Mouse (Mus musculus) liver, postnatal 0 days (tissue): Measurements from ENCODE around the gene Ints14. TPM values are rescaled to one million over a fixed set of nuclear protein-coding genes. Genes with fewer than 3 reads are reported as not detected.
A peak's percentile ranks its signal among the peaks of the same experiment; 100 is the strongest.

Source experiments
- ATAC-seq: fragments of 200-750 bp; cut with Nextera tagmentation; 2 replicates; pipeline ENCODE4 v1.8.0; 2017; ENCODE audit warnings: mild to moderate bottlenecking, moderate library complexity
- DNase-seq: peaks from one replicate; pipeline ENCODE4 v3.0.0-alpha.2; 2016
- H3K27ac ChIP-seq: fragments of 300-500 bp; sonication (generic); 2 replicates; pipeline ENCODE4 v1.5.1; 2014; ENCODE audit warnings: antibody characterized with exemption, moderate library complexity, mild to moderate bottlenecking, low read depth
- H3K27me3 ChIP-seq: fragments of 300-500 bp; sonication (generic); 2 replicates; pipeline ENCODE4 v1.6.1; 2014; ENCODE audit warnings: low read length, control low read depth, mixed read lengths; ENCODE audit not compliant: insufficient read depth
- H3K36me3 ChIP-seq: fragments of 300-500 bp; sonication (generic); replicated peaks from 2 replicates; pipeline ENCODE4 v1.6.1; 2014; ENCODE audit warnings: mild to moderate bottlenecking, control low read depth, low read length, moderate library complexity, mixed read lengths; ENCODE audit not compliant: insufficient read depth
- H3K4me1 ChIP-seq: fragments of 300-500 bp; sonication (generic); 2 replicates; pipeline ENCODE4 v1.6.1; 2014; ENCODE audit warnings: antibody characterized with exemption, mild to moderate bottlenecking, control low read depth; ENCODE audit not compliant: insufficient read depth
- H3K4me2 ChIP-seq: fragments of 300-500 bp; sonication (generic); 2 replicates; pipeline ENCODE4 v1.6.1; 2014; ENCODE audit warnings: low read depth, mild to moderate bottlenecking, low read length, moderate library complexity, mixed read lengths
- H3K4me3 ChIP-seq: fragments of 300-500 bp; sonication (generic); 2 replicates; pipeline ENCODE4 v1.5.1; 2014; ENCODE audit warnings: low read depth, low read length
- H3K9ac ChIP-seq: fragments of 300-500 bp; sonication (generic); replicated peaks from 2 replicates; pipeline ENCODE4 v1.6.1; 2014; ENCODE audit warnings: mild to moderate bottlenecking, moderate library complexity
- H3K9me3 ChIP-seq: fragments of 300-500 bp; sonication (generic); 2 replicates; pipeline ENCODE4 v1.6.1; 2016; ENCODE audit warnings: mild to moderate bottlenecking, control low read depth, low read length, mixed read lengths
- CTCF ChIP-seq: sonication (generic); IDR thresholded peaks from 2 replicates; pipeline ENCODE4 v1.5.1; 2016; ENCODE audit warnings: antibody characterized with exemption, low read depth
- EP300 ChIP-seq: IDR thresholded peaks from 2 replicates; pipeline ENCODE4 v1.6.1; 2016; ENCODE audit warnings: antibody characterized with exemption, low read depth, mild to moderate bottlenecking
- WGBS: fragments of 180-500 bp; shearing (Covaris S2); extraction: QIAGEN DNeasy Blood & Tissue Kit; methylation state at CpG from one replicate; pipeline ENCODE4 v1.1.7; 2014; ENCODE audit not compliant: insufficient replicate concordance; 5-methylcytosine and 5-hydroxymethylcytosine counted together
- polyA plus RNA-seq: library from polyadenylated mRNA; unstranded; fragments of >200 nt; fragmentation: Nextera tagmentation; extraction: Ambion mirVana; gene quantifications from 2 replicates; pipeline ENCODE4 v1.2.1, GENCODE M21; 2015

The Ints14 gene
- polyA plus RNA-seq, 1 experiment from 2014 or later: 11.1 TPM

DNA sequence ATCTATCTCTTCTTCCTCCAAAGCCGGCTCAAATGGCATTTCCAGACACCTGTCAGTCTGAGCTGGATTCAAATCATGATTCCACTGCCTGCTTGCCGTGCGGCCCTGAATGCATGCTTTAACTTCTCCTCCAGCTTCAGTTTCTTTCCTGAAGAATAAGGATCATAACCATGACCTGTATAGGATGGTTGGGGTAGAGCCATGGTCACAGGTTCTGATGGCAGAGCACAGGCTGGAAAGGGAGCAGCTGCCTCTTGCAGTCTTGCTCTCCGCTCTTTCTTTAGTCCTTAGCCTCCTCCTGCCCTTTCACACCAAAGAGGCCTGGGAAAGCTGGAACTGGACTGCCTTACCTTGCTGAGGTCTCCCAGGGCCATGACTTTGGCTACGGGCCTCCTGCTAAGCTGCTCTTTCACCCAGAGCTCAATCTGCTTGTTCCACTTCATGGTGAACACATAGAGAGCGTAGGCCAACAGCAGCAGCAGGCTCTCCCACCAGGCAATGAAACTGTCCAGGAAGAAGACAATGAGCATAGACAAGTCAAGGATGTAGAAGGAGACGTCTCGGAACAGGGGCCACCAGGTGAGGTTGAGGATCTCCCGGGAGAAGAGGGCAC, 13.1 kb upstream of the Ints14 start:
- Histone ChIP-seq H3K27me3 (0 out of 2 replicates have a peak, but pooled peaks cover 8% of the 10 kb centered on the region), H3K27ac (no peak overlapping the region), H3K4me1 (peaks cover 4% of the 10 kb centered on the region), H3K4me3 (no peak overlapping the region), H3K36me3 (no peaks in the 10 kb centered on the region), H3K4me2 (no peak overlapping the region), H3K9me3 (no peaks in the 10 kb centered on the region), H3K9ac (no peak overlapping the region)
- 73% methylated on average over 9 of the region's 9 CpGs for WGBS
- DNase-seq (no peak), ATAC-seq (no peak)
- TF ChIP-seq EP300: no peak
- TF ChIP-seq CTCF: no peak

DNA sequence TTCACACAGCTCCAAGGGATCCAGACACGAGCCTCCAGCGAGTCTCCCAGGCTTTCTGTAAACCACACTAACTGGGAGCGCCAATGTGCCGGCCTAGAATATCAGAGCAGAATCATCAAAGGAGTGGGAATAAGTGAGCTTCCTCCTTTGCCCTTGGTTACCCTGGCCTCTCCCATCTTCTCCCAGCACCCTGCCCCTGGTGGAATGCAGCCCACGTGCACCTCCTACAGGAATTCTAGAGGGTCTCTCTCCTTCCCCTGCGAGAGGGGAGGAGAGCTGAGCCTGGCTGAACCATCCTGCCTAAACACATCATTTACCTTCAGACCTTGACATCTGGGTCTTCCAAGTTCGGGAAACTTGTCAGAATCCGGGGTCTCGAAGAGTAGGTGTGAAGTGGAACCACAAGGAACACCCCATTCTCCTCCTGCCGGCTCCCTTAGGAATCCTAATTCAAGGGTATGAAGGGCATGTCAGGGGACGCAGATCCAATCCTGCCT, 9.5 kb upstream of the Ints14 start, which contains the start of gene Slc24a1:
TSS of gene Slc24a1 (minus strand) at position 447 of the 497 bp plus-strand sequence.
- TF ChIP-seq EP300 (no peak), CTCF (no peak)
- Histone ChIP-seq H3K27me3 (0 out of 2 replicates have a peak, but pooled peaks cover 8% of the 10 kb centered on the region), H3K4me3 (no peak within 1 kb of the TSS), H3K9ac (no peak within 1 kb of the TSS), H3K4me1 (peaks cover 12% of the 10 kb centered on the region), H3K27ac (no peak within 1 kb of the TSS), H3K4me2 (no peak within 1 kb of the TSS), H3K9me3 (no peaks in the 10 kb centered on the region), H3K36me3 (no peaks in the 10 kb centered on the region)
- 50% methylated on average over 11 of the region's 11 CpGs for WGBS
- ATAC-seq: no peak
- no peak for DNase-seq

DNA sequence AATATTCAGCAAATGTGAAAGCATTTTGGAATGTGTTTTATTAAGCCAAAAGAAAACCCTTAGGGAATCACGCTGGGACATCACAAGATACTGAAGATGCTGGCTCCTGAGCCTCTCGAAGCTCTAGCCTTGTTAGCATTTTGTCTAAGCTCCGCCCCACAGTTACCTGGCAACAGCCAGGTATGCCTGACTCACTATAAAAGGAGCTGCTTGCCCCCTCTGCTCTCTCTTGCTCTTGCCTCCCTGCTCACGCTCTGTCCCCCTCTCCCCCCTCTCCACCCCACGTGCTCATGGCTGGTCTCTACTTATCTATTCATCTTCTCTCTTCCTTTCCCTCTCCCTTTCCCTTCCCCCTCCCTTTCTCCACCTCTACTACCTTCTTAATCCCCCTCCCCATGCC, 8.7 kb upstream of the Ints14 start:
- Histone ChIP-seq H3K27me3 (0 out of 2 replicates have a peak, but pooled peaks cover 8% of the 10 kb centered on the region), H3K9ac (no peak overlapping the region), H3K4me3 (no peak overlapping the region), H3K36me3 (no peaks in the 10 kb centered on the region), H3K4me2 (no peak overlapping the region), H3K4me1 (peaks cover 14% of the 10 kb centered on the region), H3K27ac (no peak overlapping the region), H3K9me3 (no peaks in the 10 kb centered on the region)
- WGBS: 37% methylated on average over 5 of the region's 5 CpGs
- DNase-seq (no peak), ATAC-seq (no peak)
- TF ChIP-seq CTCF: no peak
- no peak for TF ChIP-seq EP300

DNA sequence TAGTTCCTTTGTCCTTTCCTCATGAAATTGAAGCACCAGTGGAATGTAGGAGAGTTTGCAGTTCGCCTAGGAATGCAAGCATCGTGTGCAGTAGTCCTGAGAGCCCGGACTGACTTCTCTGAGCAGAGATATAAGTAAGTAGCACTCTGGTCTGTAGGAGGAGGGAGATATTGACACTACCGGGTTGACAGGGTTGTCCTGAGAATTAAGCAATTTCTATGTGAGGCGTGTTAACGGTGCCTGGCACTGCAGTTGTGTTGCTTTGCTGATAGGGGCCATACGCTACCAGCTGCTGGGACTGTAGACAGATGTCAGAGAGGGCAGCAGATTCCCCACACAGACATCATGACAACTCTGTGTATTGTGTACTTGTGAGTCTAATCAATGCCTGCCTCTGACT, 7.5 kb upstream of the Ints14 start:
- ATAC-seq: peak; percentile 83
- Histone ChIP-seq H3K27me3 (0 out of 2 replicates have a peak, but pooled peaks cover 8% of the 10 kb centered on the region), H3K4me3 (no peak overlapping the region), H3K36me3 (no peaks in the 10 kb centered on the region), H3K27ac (no peak overlapping the region), H3K4me2 (no peak overlapping the region; the same call in 1 of the 2 replicates), H3K9me3 (no peaks in the 10 kb centered on the region), H3K9ac (no peak overlapping the region), H3K4me1 (peaks cover 13% of the 10 kb centered on the region)
- TF ChIP-seq EP300 (no peak), CTCF (no peak)
- 31% methylated on average over 7 of the region's 7 CpGs for WGBS
- DNase-seq: peak; percentile 22

DNA sequence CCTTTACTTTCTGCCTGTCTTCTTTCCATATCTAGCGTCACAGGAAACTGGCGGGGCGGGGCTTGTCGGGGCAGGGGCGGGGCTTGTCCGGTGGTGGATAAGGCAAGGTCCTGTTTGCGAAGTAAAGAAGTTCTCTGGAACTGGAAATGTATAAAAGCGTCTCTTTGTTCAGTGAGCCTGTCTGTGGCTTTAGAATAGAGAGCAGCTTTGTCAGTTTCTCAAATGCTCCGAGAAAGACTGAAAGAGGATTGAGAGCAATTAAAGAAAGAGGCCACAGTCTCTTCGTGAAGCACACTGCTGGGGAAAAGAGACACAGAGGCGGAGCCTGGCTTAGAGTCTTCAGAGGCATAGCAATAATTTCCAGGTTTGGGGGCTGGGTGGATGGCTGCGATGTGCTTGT, 4.4 kb upstream of the Ints14 start:
- H3K27me3 ChIP-seq: 0 out of 2 replicates have a peak, but pooled peaks cover 2% of the 10 kb centered on the region
- peak overlapping the region; percentile 53; the same call in 1 of the 2 replicates for H3K9ac ChIP-seq
- H3K4me1 ChIP-seq: peaks cover 21% of the 10 kb centered on the region
- H3K36me3 ChIP-seq: no peaks in the 10 kb centered on the region
- peak overlapping the region; percentile 26 for H3K4me3 ChIP-seq
- DNase-seq (peak; percentile 85), ATAC-seq (no peak)
- H3K4me2 ChIP-seq: peak overlapping the region; percentile 65
- peak overlapping the region; percentile 71; the same call in 1 of the 2 replicates for H3K27ac ChIP-seq
- no peaks in the 10 kb centered on the region for H3K9me3 ChIP-seq
- 10% methylated on average over 12 of the region's 12 CpGs for WGBS
- TF ChIP-seq EP300 (no peak), CTCF (no peak)

DNA sequence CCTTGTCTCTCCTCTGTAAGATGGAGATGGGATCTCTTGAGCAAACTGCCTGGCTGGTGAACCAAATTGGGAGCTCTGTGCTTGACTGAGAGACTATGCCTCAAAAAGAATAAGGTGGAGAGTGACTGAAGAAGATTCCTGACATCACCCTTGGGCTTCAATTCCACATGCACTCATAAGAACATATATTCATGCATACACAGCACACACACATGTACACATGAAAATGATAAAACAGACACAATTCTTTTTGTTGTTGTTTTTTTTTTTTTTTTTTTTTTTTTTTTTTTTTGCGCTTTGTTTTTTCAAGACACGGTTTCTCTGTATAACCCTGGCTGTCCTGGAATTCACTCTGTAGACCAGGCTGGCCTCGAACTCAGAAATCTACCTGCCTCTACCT, 3.4 kb upstream of the Ints14 start:
- no peak overlapping the region for H3K27ac ChIP-seq
- H3K36me3 ChIP-seq: no peaks in the 10 kb centered on the region
- WGBS: 83% methylated on average over 3 of the region's 3 CpGs
- ATAC-seq (no peak), DNase-seq (no peak)
- H3K27me3 ChIP-seq: no peaks in the 10 kb centered on the region
- H3K9ac ChIP-seq: no peak overlapping the region
- H3K9me3 ChIP-seq: no peaks in the 10 kb centered on the region
- H3K4me1 ChIP-seq: peaks cover 26% of the 10 kb centered on the region
- no peak overlapping the region for H3K4me3 ChIP-seq
- TF ChIP-seq CTCF (no peak), EP300 (no peak)
- no peak overlapping the region for H3K4me2 ChIP-seq
